Mouse (Mus musculus) naive thymus-derived CD4-positive, alpha-beta T cell, adult 2 months (primary cell): ENCODE data around the gene Slc39a3.

ENCODE experiments used
- DNase-seq: peaks from one replicate; pipeline ENCODE4 v3.0.0-alpha.2; 2011; ENCODE audit warnings: low read depth

Slc39a3 gene

GRCm38 (mm10) chr10:80984223-80984622, 53.0 kb downstream of the Slc39a3 start:
- no peak for DNase-seq

GRCm38 (mm10) chr10:80982381-80982780, 54.8 kb downstream of the Slc39a3 start:
- no peak for DNase-seq

- no peak for DNase-seq
Measured at GRCm38 (mm10) chr10:80981564-80982112, 55.6 kb downstream of the Slc39a3 start.
